Mouse (Mus musculus): ENCODE data around the gene Mical2. TPM values are rescaled to one million over a fixed set of nuclear protein-coding genes. Genes with fewer than 3 reads are reported as not detected.
A peak's percentile ranks its signal among the peaks of the same experiment; 100 is the strongest.

The Mical2 gene
- total and polyA plus RNA-seq, 3 experiments: 44.8 to 89.1 (median 87.7) TPM

GRCm38 (mm10) chr7:112197461-112197860 is 28.2 kb upstream of the Mical2 start:
- Histone ChIP-seq H3K27ac (no peak overlapping the region), H3K4me1 (ENCODE audit: control insufficient read depth, insufficient read depth, low read length) (no peaks in the 10 kb centered on the region), H3K79me2 (replicated peaks; ENCODE audit: control insufficient read depth, insufficient read depth, low read length) (no peaks in the 10 kb centered on the region), H3K27me3 (ENCODE audit: control insufficient read depth, insufficient read depth, low read length) (no peaks in the 10 kb centered on the region), H3K36me3 (ENCODE audit: control insufficient read depth, insufficient read depth, low read length) (no peaks in the 10 kb centered on the region), H3K4me3 (no peak overlapping the region), H3K9ac (ENCODE audit: low read depth, low read length) (no peak overlapping the region)
- intact Hi-C loops (cut with DNase I): no loop called here
- 86% methylated on average over 8 of the region's 8 CpGs for WGBS
- DNase-seq: no peak
- TF ChIP-seq EP300 (IDR thresholded peaks at IDR 0.05; ENCODE audit: insufficient read depth, low read depth, low read length): no peak

GRCm38 (mm10) chr7:112199343-112199742 is 26.3 kb upstream of the Mical2 start:
- Histone ChIP-seq H3K27me3 (ENCODE audit: control insufficient read depth, insufficient read depth, low read length) (no peaks in the 10 kb centered on the region), H3K9ac (ENCODE audit: low read depth, low read length) (no peak overlapping the region), H3K4me3 (no peak overlapping the region), H3K36me3 (ENCODE audit: control insufficient read depth, insufficient read depth, low read length) (no peaks in the 10 kb centered on the region), H3K79me2 (replicated peaks; ENCODE audit: control insufficient read depth, insufficient read depth, low read length) (no peaks in the 10 kb centered on the region), H3K4me1 (ENCODE audit: control insufficient read depth, insufficient read depth, low read length) (peaks cover 13% of the 10 kb centered on the region), H3K27ac (no peak overlapping the region)
- TF ChIP-seq EP300 (IDR thresholded peaks at IDR 0.05; ENCODE audit: insufficient read depth, low read depth, low read length): no peak
- no peak for TF ChIP-seq CTCF (IDR thresholded peaks at IDR 0.05)
- TF ChIP-seq POLR2A (IDR thresholded peaks at IDR 0.05; ENCODE audit: insufficient read depth, low read depth, low read length): no peak
- no peak for DNase-seq
- 83% methylated on average over 3 of the region's 3 CpGs for WGBS
- intact Hi-C loops (cut with DNase I): no loop called here

DNA sequence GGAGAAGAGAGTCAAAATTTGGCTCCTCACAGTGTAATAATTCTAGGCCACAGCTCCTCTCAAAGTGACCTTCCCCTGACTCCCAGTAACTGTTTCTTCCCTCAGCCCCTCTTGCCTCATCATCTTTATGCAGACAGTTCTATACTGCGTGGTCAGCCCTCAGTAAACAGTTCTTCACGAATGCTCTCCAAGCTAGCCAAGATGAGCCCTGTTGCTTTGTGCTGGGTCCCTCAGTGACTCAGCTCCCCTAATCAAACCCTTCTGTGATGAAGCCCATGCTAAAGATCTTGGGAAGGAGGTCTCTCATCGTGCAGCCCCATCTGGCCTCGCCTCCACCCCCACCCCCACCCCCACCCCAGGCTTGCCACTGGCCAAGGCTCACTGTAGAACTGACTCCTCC is 24.9 kb upstream of the Mical2 start:
- Histone ChIP-seq H3K36me3 (ENCODE audit: control insufficient read depth, insufficient read depth, low read length) (no peaks in the 10 kb centered on the region; the same call in 1 of the 2 replicates), H3K4me3 (no peak overlapping the region), H3K4me1 (ENCODE audit: control insufficient read depth, insufficient read depth, low read length) (peaks cover 19% of the 10 kb centered on the region), H3K79me2 (replicated peaks; ENCODE audit: control insufficient read depth, insufficient read depth, low read length) (no peaks in the 10 kb centered on the region), H3K27me3 (ENCODE audit: control insufficient read depth, insufficient read depth, low read length) (no peaks in the 10 kb centered on the region), H3K27ac (no peak overlapping the region), H3K9ac (ENCODE audit: low read depth, low read length) (no peak overlapping the region)
- intact Hi-C loops (cut with DNase I): no loop called here
- TF ChIP-seq POLR2A (IDR thresholded peaks at IDR 0.05; ENCODE audit: insufficient read depth, low read depth, low read length): no peak
- TF ChIP-seq EP300 (IDR thresholded peaks at IDR 0.05; ENCODE audit: insufficient read depth, low read depth, low read length): no peak
- TF ChIP-seq CTCF (IDR thresholded peaks at IDR 0.05): no peak
- no peak for DNase-seq
- 75% methylated on average over 4 of the region's 4 CpGs for WGBS

DNA sequence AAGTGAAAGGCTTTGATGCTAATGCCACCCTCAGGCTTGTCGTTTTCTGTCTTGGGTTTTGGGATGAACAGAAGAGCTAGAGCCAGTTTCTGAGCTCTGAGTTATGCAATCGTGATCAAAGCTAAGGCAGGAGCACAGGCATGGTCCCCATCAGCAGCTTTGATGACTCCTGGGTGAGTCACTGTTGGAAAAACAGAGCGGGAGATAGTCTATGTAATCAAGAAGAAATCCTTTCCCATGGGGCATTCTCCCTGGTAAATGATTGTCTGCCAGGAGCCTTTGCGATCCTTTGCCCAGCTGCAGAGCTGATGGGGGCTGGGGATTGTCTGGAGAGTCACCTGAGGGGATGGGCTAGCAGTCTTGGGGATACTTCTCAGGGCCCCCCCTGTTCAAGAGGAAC is 23.5 kb upstream of the Mical2 start:
- no peaks in the 10 kb centered on the region for H3K27me3 ChIP-seq (ENCODE audit: control insufficient read depth, insufficient read depth, low read length)
- 49% methylated on average over 4 of the region's 4 CpGs for WGBS
- H3K27ac ChIP-seq: no peak overlapping the region; the same call in 1 of the 2 replicates
- intact Hi-C loops (cut with DNase I): loop anchor here (2.0 kb wide), 1 partner anchor 19 kb away; no protein-coding TSS in a partner anchor
- TF ChIP-seq POLR2A (IDR thresholded peaks at IDR 0.05; ENCODE audit: insufficient read depth, low read depth, low read length) (no peak), EP300 (IDR thresholded peaks at IDR 0.05; ENCODE audit: insufficient read depth, low read depth, low read length) (no peak), CTCF (IDR thresholded peaks at IDR 0.05) (no peak)
- no peaks in the 10 kb centered on the region for H3K79me2 ChIP-seq (replicated peaks; ENCODE audit: control insufficient read depth, insufficient read depth, low read length)
- H3K36me3 ChIP-seq (ENCODE audit: control insufficient read depth, insufficient read depth, low read length): no peaks in the 10 kb centered on the region; the same call in 1 of the 2 replicates
- peaks cover 20% of the 10 kb centered on the region for H3K4me1 ChIP-seq (ENCODE audit: control insufficient read depth, insufficient read depth, low read length)
- H3K4me3 ChIP-seq: no peak overlapping the region
- no peak overlapping the region for H3K9ac ChIP-seq (ENCODE audit: low read depth, low read length)
- peak; percentile 36 to 40 for DNase-seq

GRCm38 (mm10) chr7:112202843-112203242 is 22.8 kb upstream of the Mical2 start:
- no peak for DNase-seq
- TF ChIP-seq EP300 (IDR thresholded peaks at IDR 0.05; ENCODE audit: insufficient read depth, low read depth, low read length) (no peak), CTCF (IDR thresholded peaks at IDR 0.05) (no peak), POLR2A (IDR thresholded peaks at IDR 0.05; ENCODE audit: insufficient read depth, low read depth, low read length) (no peak)
- H3K4me3 ChIP-seq: no peak overlapping the region
- intact Hi-C loops (cut with DNase I): loop anchor here (2.0 kb wide), 1 partner anchor 20 kb away; no protein-coding TSS in a partner anchor
- no peaks in the 10 kb centered on the region for H3K27me3 ChIP-seq (ENCODE audit: control insufficient read depth, insufficient read depth, low read length)
- H3K4me1 ChIP-seq (ENCODE audit: control insufficient read depth, insufficient read depth, low read length): peaks cover 20% of the 10 kb centered on the region
- H3K9ac ChIP-seq (ENCODE audit: low read depth, low read length): no peak overlapping the region
- H3K79me2 ChIP-seq (replicated peaks; ENCODE audit: control insufficient read depth, insufficient read depth, low read length): no peaks in the 10 kb centered on the region
- H3K36me3 ChIP-seq (ENCODE audit: control insufficient read depth, insufficient read depth, low read length): no peaks in the 10 kb centered on the region; the same call in 1 of the 2 replicates
- 62% methylated on average over 5 of the region's 5 CpGs for WGBS
- H3K27ac ChIP-seq: peak overlapping the region; percentile 88

- no peak for DNase-seq
- Histone ChIP-seq H3K79me2 (replicated peaks; ENCODE audit: control insufficient read depth, insufficient read depth, low read length) (no peaks in the 10 kb centered on the region), H3K4me3 (peak overlapping the region; percentile 20; the same call in 1 of the 2 replicates), H3K36me3 (ENCODE audit: control insufficient read depth, insufficient read depth, low read length) (no peaks in the 10 kb centered on the region; the same call in 1 of the 2 replicates), H3K9ac (ENCODE audit: low read depth, low read length) (no peak overlapping the region), H3K27me3 (ENCODE audit: control insufficient read depth, insufficient read depth, low read length) (no peaks in the 10 kb centered on the region), H3K4me1 (ENCODE audit: control insufficient read depth, insufficient read depth, low read length) (peaks cover 23% of the 10 kb centered on the region), H3K27ac (peak overlapping the region; percentile 88)
- 38% methylated on average over 5 of the region's 5 CpGs for WGBS
- no peak for TF ChIP-seq CTCF (IDR thresholded peaks at IDR 0.05)
- no peak for TF ChIP-seq EP300 (IDR thresholded peaks at IDR 0.05; ENCODE audit: insufficient read depth, low read depth, low read length)
- TF ChIP-seq POLR2A (IDR thresholded peaks at IDR 0.05; ENCODE audit: insufficient read depth, low read depth, low read length): no peak
- intact Hi-C loops (cut with DNase I): loop anchor here (2.0 kb wide), 1 partner anchor 21 kb away; no protein-coding TSS in a partner anchor
Observed at GRCm38 (mm10) chr7:112203937-112204336, 21.7 kb upstream of the Mical2 start.
